Mouse (Mus musculus): ENCODE measurements around the gene Bcl6b.

- TF ChIP-seq CTCF (IDR thresholded peaks at IDR 0.05; ENCODE audit: borderline replicate concordance, extremely low read depth, insufficient read depth, insufficient read length) (no peak), POLR2A (IDR thresholded peaks at IDR 0.05; ENCODE audit: borderline replicate concordance, extremely low read depth, insufficient read depth, insufficient read length, poor library complexity, severe bottlenecking) (no peak)
Measured at GRCm38 (mm10) chr11:70226602-70226890, 3.1 kb downstream of the Bcl6b start.
